Mouse (Mus musculus): ENCODE results near the gene Dusp14. TPM values are rescaled to one million over a fixed set of nuclear protein-coding genes. Genes with fewer than 3 reads are reported as not detected.
A peak's percentile ranks its signal among the peaks of the same experiment; 100 is the strongest.

The Dusp14 gene
- polyA plus RNA-seq, 1 experiment from 2014 or later = 8.7 TPM

DNA sequence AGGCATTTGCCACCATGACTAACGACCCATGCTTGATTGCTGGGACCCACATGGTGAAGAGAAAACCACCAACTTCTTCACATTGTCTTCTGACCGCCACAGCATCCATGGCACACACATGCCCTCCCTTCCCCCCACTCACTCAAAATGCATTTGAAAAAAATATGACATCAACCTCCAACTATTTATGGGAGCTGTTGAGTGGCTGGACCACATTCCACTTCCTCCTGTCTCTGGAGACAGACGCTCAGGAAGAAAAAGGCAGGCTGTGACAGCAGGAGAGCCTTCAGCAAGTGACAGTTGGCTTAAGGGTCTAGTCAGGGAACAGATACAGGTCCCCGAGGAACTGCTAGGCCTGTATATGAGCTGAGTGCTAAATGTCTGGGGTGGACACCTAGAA, 10.8 kb upstream of the Dusp14 start:
- WGBS = 78% methylated on average over 4 of the region's 4 CpGs
- Histone ChIP-seq H3K36me3 (peaks cover 48% of the 10 kb centered on the region), H3K4me3 (no peak overlapping the region), H3K9me3 (no peaks in the 10 kb centered on the region), H3K9ac (no peak overlapping the region), H3K27ac (replicated peaks) (no peak overlapping the region), H3K27me3 (no peaks in the 10 kb centered on the region), H3K4me1 (replicated peaks) (no peaks in the 10 kb centered on the region), H3K4me2 (no peak overlapping the region)
- ATAC-seq (ENCODE audit: low read depth) = no peak

DNA sequence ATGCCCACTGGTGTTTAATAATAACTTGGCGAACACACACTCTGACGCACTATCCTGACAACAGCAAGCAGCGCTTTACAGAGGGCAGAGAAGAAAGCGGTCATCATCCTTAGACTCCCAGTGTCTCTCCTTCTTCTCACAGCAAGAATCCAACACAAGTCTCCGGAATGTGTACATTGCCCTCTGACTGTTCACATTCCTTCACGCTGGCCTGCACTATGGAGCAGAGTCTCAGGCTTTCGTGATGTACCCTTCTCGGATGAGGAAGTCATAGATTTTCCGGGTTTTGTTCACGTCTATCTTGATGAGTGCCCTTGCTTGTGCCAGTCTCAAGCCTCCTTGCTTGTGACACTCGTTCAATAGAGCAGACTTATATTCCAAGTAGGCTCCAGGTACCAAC, 10.3 kb upstream of the Dusp14 start:
- Histone ChIP-seq H3K4me2 (no peak overlapping the region), H3K36me3 (peaks cover 47% of the 10 kb centered on the region), H3K4me3 (no peak overlapping the region), H3K27me3 (no peaks in the 10 kb centered on the region), H3K27ac (replicated peaks) (no peak overlapping the region), H3K9me3 (no peaks in the 10 kb centered on the region), H3K9ac (no peak overlapping the region), H3K4me1 (replicated peaks) (no peaks in the 10 kb centered on the region)
- 94% methylated on average over 11 of the region's 11 CpGs for WGBS
- ATAC-seq (ENCODE audit: low read depth) = no peak

DNA sequence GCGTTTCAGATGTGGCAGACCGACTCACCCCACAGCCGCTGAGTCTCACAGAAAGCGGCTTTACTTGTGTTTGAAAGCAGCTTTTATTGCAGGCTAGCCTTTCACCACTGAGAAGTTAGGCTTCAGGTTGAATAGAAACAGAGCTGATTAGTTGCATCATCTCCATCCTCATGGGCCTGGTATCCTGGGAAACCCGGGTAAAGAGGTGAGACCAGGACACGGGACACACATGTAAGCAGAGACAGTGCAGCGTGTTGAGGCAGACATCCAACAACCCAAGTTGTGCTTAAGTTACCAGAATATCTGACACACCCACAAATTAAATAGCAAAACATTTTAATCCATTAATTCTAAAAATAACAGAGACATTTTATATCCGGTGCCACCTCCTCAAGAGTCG, 9.5 kb upstream of the Dusp14 start:
- H3K4me1 ChIP-seq (replicated peaks) = no peaks in the 10 kb centered on the region
- H3K4me2 ChIP-seq = no peak overlapping the region
- no peak for ATAC-seq (ENCODE audit: low read depth)
- peaks cover 40% of the 10 kb centered on the region for H3K36me3 ChIP-seq
- H3K27ac ChIP-seq (replicated peaks) = no peak overlapping the region
- H3K9ac ChIP-seq = no peak overlapping the region
- H3K4me3 ChIP-seq = no peak overlapping the region
- no peaks in the 10 kb centered on the region for H3K27me3 ChIP-seq
- H3K9me3 ChIP-seq = no peaks in the 10 kb centered on the region
- WGBS = 84% methylated on average over 9 of the region's 9 CpGs

DNA sequence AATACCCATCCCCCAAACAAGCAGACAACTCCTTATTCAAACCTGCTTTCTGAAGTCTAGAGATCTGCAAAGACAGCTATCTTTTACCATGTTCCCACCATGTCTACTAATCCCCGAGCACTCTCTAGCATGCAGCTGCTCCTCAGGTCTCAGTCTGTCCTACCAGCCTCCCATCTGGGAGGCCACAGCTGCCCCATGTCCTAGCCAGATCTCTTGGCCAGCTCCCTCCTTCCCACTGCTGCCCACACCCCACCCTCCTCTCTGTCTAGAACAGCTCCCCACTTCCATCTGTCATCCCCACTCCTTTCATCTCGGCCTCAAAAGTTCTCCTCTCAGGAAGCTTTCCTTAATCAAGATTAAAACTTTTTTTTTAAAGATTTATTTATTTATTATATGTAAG, 7.9 kb upstream of the Dusp14 start:
- no peak overlapping the region for H3K4me3 ChIP-seq
- WGBS = 74% methylated on average over 2 of the region's 2 CpGs
- ATAC-seq (ENCODE audit: low read depth) = no peak

DNA sequence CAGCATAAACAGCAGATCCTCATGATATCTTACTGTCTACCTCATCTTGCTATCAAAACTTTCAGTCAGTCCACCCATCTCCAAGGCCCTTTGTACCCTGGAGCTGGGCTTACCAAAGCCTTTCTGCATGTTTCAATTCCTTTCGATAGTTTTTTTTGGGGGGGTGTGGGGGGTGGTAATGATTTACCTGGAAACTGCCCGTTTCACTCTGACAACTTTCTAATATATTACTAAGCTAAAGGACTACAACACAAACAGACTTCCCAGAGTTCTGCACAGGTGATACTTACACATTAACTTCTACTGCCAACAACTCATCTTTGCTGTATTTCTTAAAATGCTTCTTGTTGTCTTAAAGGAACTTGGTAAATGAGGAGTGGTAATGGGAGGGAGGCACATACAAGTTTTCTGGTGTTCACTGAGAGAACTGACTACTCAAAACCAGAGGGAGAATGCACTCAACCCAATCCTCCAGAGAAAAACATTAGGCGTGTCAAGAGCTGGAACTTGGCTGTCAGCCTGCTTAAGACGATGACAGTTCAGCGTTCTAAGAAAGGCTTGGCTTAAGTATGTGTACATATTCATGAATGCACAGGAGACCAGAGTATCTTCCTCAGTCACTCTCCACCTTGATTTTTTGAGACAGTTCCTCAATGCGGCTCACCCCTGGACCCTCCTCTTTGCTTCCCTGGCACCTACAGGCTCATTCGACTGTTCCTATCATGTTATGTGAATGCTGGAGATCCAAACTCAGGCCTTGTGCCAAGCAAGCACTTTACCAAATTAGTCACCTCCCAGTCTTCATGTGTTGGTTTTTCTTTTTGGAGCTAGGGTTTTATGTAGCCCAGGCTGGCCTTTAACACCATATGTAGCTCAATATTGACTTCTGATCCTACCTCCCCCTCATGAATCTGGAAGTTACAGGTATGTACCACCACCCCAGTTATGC, 5.0 kb upstream of the Dusp14 start:
- ATAC-seq (ENCODE audit: low read depth) = no peak
- Histone ChIP-seq H3K4me3 (no peak overlapping the region), H3K9me3 (no peaks in the 10 kb centered on the region), H3K4me2 (no peak overlapping the region), H3K9ac (no peak overlapping the region), H3K27me3 (peaks cover 11% of the 10 kb centered on the region), H3K36me3 (peaks cover 9% of the 10 kb centered on the region), H3K4me1 (replicated peaks) (no peaks in the 10 kb centered on the region; the same call in 1 of the 2 replicates), H3K27ac (replicated peaks) (no peak overlapping the region)
- 82% methylated on average over 7 of the region's 7 CpGs for WGBS

More for the DNA sequence above, 7.9 kb upstream of the Dusp14 start:
- H3K27me3 ChIP-seq = no peaks in the 10 kb centered on the region
- H3K27ac ChIP-seq (replicated peaks) = no peak overlapping the region
- no peak overlapping the region for H3K4me2 ChIP-seq
- peaks cover 26% of the 10 kb centered on the region for H3K36me3 ChIP-seq
- no peaks in the 10 kb centered on the region for H3K9me3 ChIP-seq
- no peak overlapping the region for H3K9ac ChIP-seq
- no peaks in the 10 kb centered on the region for H3K4me1 ChIP-seq (replicated peaks)

DNA sequence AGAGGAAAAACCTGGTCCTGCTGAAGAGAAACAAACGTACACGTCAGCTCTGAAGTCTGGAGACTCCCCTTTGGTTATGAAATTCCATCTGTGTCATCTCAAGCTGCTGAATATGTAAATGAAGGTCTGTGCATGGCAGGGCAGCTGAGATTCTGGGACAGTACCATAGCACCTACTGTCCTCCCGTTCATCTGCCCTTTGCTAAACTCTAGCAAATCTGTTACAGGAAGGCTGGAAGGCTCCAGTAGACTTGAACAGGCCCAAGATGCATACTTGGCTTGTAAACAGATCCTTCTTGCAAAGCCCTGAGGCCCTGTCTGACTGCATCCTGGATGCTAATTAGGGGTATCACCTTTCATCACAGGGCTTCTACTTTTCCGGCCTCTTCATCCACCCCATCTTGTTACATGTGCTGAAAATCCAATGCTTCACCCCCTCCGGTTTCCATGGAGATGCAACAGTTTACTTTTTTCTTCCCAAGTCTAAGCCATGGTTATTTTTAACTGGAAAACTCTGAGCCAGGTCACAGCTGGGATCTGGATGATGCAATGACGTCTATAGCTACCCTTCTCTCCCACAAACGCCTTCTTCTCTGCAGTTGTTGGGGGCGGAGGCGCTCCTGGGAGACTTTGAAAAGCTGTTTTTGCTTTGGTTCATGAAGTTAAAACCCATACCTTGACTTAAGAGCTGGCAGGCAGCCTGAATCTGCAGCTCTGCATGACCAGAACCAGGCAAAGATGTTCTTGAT, 4.0 kb upstream of the Dusp14 start:
- 56% methylated on average over 9 of the region's 9 CpGs for WGBS

DNA sequence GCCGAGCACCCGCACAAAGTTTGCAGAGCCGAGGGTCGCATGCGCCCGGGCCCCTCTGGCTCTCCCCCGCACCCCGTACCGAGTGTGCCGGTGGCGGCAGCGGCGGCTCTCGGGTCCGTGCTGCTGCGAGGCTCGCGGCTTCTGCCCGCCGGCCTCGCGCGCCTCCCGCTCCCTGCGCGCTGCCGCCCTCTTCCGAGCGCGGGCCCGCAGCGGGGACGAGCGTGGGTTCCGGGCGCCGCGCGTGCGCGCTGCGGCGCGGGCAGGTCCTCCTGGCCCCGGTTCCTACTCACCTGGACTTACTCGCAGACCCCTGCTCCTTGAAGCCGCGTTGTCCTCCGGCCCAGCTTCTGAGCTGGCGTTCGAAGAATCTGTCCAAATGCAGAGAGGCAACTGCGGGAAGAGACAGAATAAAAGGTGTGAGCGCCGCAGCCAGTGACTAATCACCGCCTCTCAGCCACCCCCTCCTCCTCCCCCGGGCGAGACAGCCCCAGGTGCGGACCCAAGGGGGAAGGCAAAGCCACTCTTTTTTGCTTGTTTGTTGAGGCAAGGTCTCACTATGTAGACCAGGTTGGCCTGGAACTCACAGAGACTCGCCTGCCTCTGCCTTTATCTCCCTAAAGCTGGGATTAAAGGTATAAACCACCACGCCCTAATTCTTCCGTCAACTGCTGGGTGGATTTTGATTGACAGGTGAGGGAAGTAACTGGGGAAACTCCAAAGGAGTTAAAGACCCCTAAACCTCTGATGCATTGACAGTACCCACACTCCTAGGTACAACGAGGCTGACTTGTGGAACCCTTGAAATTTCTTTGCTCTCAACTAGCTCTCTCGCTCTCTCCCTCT, 649 bp downstream of the Dusp14 start:
- 2% methylated on average over 62 of the region's 63 CpGs for WGBS
- Histone ChIP-seq H3K36me3 (no peaks in the 10 kb centered on the region), H3K27ac (replicated peaks) (no peak overlapping the region)

More for the DNA sequence above, 4.0 kb upstream of the Dusp14 start:
- peaks cover under 1% of the 10 kb centered on the region; the same call in 1 of the 2 replicates for H3K36me3 ChIP-seq
- no peak overlapping the region for H3K27ac ChIP-seq (replicated peaks)
- no peak for ATAC-seq (ENCODE audit: low read depth)
- peaks cover 18% of the 10 kb centered on the region for H3K27me3 ChIP-seq
- H3K4me1 ChIP-seq (replicated peaks) = peaks cover 5% of the 10 kb centered on the region; the same call in 1 of the 2 replicates
- H3K9ac ChIP-seq = no peak overlapping the region
- no peak overlapping the region for H3K4me3 ChIP-seq
- no peaks in the 10 kb centered on the region for H3K9me3 ChIP-seq
- H3K4me2 ChIP-seq = no peak overlapping the region

DNA sequence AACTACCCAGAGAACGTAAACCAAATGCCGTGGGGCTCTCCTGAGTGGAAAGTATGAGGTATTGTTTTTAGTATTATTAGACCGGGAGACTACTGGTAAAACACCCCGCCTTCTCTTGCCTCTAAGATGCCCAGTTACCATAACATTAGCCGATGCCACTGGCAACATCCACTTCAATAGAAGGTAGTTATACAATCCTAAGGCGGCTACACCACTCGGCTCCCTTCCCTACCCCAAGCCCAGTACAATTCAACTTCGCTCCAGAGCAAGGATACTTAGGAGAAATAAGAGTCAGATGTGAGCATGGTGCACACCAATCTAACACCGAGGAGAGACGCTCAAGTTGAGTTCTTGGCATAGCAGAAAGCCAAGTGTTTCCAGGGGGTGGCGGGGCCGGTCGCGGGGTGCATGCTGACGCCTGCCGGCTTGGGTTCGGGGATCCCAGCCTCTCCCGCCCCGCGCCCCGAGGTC, 1.3 kb downstream of the Dusp14 start:
- H3K9me3 ChIP-seq = no peaks in the 10 kb centered on the region
- WGBS = 2% methylated on average over 21 of the region's 21 CpGs
- H3K27me3 ChIP-seq = peaks cover 44% of the 10 kb centered on the region
- H3K36me3 ChIP-seq = no peaks in the 10 kb centered on the region
- peak; percentile 51 for ATAC-seq (ENCODE audit: low read depth)
- H3K4me2 ChIP-seq = peak overlapping the region; percentile 86
- peaks cover 29% of the 10 kb centered on the region for H3K4me1 ChIP-seq (replicated peaks)
- H3K9ac ChIP-seq = peak overlapping the region; percentile 72
- peak overlapping the region; percentile 63 for H3K4me3 ChIP-seq
- H3K27ac ChIP-seq (replicated peaks) = no peak overlapping the region

More for the DNA sequence above, 649 bp downstream of the Dusp14 start:
- ATAC-seq (ENCODE audit: low read depth) = peak; percentile 68
- H3K9me3 ChIP-seq = no peaks in the 10 kb centered on the region
- peak overlapping the region; percentile 86 for H3K4me2 ChIP-seq
- peaks cover 29% of the 10 kb centered on the region for H3K4me1 ChIP-seq (replicated peaks)
- peak overlapping the region; percentile 63 for H3K4me3 ChIP-seq
- peak overlapping the region; percentile 72 for H3K9ac ChIP-seq
- peaks cover 44% of the 10 kb centered on the region for H3K27me3 ChIP-seq

DNA sequence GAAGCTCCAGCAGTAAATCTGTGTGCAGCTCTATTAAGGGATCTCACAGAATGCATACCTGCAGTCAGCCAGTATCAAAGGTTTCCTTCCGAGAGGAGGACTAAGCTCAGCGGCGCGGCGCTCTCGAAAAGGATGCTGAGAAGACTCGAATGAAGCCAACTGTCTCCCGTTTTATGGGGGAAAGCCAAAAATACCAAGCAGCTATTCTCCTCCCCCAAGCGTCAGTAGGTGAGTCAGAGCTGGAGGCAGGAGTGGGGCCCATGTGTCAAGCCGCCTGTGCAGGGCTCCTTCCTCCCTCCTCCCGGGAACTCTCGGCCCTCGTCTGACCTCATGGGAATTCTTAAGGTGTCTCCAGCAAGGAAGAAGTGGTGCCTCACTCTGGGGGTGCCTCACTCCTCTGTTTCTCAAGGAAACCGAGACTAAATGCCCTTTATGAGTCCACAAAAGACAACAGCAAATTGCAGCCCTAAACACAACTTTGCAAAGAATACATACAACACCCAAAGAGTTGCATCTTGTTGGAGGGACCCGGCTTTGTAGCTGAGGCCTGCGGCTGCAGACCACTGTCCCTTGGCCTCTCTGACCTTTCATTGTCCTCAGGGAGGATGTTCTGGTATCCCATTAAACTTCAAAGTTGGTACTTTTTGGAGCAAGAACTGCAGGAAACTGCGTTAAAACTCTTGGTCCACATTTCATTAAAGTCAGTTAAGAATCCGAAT, 2.0 kb downstream of the Dusp14 start:
- Histone ChIP-seq H3K27me3 (peaks cover 44% of the 10 kb centered on the region), H3K9ac (0 out of 2 replicates have a peak overlapping the region, but pooled peaks have one; percentile 26)
- no peak for ATAC-seq (ENCODE audit: low read depth)

DNA sequence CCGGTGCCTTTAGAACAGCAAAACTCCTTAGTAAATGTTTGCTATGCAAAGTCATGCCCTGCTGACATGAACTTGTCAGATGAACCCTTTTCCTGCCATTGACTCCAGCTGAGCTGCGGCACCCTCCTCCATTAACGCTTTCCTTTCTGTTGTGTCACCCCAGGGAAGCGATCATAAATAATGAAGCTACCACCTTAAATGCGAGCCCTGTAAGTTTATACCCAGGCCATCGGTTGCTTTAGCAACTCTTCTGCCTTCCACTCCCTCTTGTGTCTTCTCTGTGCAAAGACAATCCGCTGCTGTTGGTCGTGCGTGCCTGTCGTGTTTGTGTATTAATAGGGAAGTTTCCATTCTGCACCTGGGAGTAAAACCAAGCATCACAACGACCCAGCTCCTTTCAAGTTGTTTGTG, 3.0 kb downstream of the Dusp14 start:
- no peak overlapping the region for H3K9ac ChIP-seq
- H3K4me3 ChIP-seq = no peak overlapping the region
- H3K4me2 ChIP-seq = peak overlapping the region; percentile 86; the same call in 1 of the 2 replicates
- H3K9me3 ChIP-seq = no peaks in the 10 kb centered on the region
- H3K27ac ChIP-seq (replicated peaks) = no peak overlapping the region
- H3K4me1 ChIP-seq (replicated peaks) = peaks cover 29% of the 10 kb centered on the region
- ATAC-seq (ENCODE audit: low read depth) = no peak
- peaks cover 44% of the 10 kb centered on the region for H3K27me3 ChIP-seq
- WGBS = 3% methylated on average over 11 of the region's 11 CpGs
- no peaks in the 10 kb centered on the region for H3K36me3 ChIP-seq

More for the DNA sequence above, 2.0 kb downstream of the Dusp14 start:
- Histone ChIP-seq H3K9me3 (no peaks in the 10 kb centered on the region), H3K4me1 (replicated peaks) (peaks cover 29% of the 10 kb centered on the region), H3K27ac (replicated peaks) (no peak overlapping the region), H3K4me3 (peak overlapping the region; percentile 63), H3K4me2 (peak overlapping the region; percentile 86), H3K36me3 (no peaks in the 10 kb centered on the region)
- WGBS = 4% methylated on average over 18 of the region's 18 CpGs

DNA sequence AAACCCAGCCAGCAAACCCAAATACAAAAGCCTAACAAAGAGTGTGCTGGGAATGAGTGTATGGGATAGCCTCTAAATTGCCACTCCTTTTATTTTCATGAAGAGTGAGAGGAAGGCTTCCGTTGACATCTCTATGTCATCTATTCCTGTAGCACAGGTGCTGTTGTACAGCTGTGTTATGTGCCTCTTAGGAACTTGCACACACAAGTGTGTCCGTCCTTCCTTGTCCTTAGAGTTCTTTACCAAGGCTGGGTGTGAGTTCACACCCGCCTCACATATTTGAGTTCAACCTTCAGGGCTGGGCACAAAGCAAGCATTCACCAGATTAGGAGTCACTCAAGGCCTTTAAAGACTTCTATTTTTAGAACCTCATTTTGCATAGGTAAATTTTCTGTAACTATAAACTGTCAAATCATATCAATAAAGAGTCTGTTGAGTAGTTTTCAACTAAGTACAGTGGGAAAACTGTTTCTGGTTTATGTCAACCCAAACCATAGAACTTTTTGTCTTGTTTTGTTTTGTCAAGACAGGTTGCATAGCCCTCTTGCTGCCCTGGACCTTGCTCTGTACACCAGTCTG, 5.3 kb downstream of the Dusp14 start:
- 90% methylated on average over 3 of the region's 3 CpGs for WGBS
- Histone ChIP-seq H3K4me1 (replicated peaks) (peaks cover 27% of the 10 kb centered on the region), H3K36me3 (no peaks in the 10 kb centered on the region), H3K4me2 (no peak overlapping the region), H3K27me3 (peaks cover 29% of the 10 kb centered on the region), H3K4me3 (no peak overlapping the region), H3K9me3 (no peaks in the 10 kb centered on the region), H3K27ac (replicated peaks) (no peak overlapping the region), H3K9ac (no peak overlapping the region)
- no peak for ATAC-seq (ENCODE audit: low read depth)
